Mouse (Mus musculus): Measurements from ENCODE around the gene Fgd5. TPM values are rescaled to one million over a fixed set of nuclear protein-coding genes. Genes with fewer than 3 reads are reported as not detected.

Gene Fgd5
- polyA plus RNA-seq, 1 experiment from 2014 or later = 5.1 TPM

- H3K4me3 ChIP-seq = peak overlapping the region; percentile 65; the same call in 1 of the 2 replicates
- peaks cover 49% of the 10 kb centered on the region for H3K27me3 ChIP-seq (ENCODE audit: low read depth, poor library complexity, severe bottlenecking)
Measured at GRCm38 (mm10) chr6:91980011-91980410, 1.3 kb downstream of the Fgd5 start.

GRCm38 (mm10) chr6:91990101-91990500 lies 11.4 kb downstream of the Fgd5 start:
- H3K4me3 ChIP-seq = no peak overlapping the region
- no peak overlapping the region for H3K27ac ChIP-seq (replicated peaks)
- no peaks in the 10 kb centered on the region for H3K9me3 ChIP-seq (replicated peaks)
- no peaks in the 10 kb centered on the region for H3K27me3 ChIP-seq (ENCODE audit: low read depth, poor library complexity, severe bottlenecking)
- H3K4me1 ChIP-seq = no peaks in the 10 kb centered on the region
- H3K36me3 ChIP-seq = no peaks in the 10 kb centered on the region
- DNase-seq (ENCODE audit: low spot score) = no peak
- WGBS = 91% methylated on average over 8 of the region's 8 CpGs

More at GRCm38 (mm10) chr6:91980011-91980410, 1.3 kb downstream of the Fgd5 start:
- no peak for DNase-seq (ENCODE audit: low spot score)
- WGBS = 57% methylated on average over 3 of the region's 3 CpGs
- Histone ChIP-seq H3K27ac (replicated peaks) (no peak overlapping the region), H3K9me3 (replicated peaks) (no peaks in the 10 kb centered on the region), H3K36me3 (no peaks in the 10 kb centered on the region), H3K4me1 (peaks cover 22% of the 10 kb centered on the region)

GRCm38 (mm10) chr6:91992823-91993222 lies 14.1 kb downstream of the Fgd5 start:
- 88% methylated on average over 2 of the region's 2 CpGs for WGBS
- DNase-seq (ENCODE audit: low spot score) = no peak

GRCm38 (mm10) chr6:91993795-91994505 lies 15.3 kb downstream of the Fgd5 start:
- DNase-seq (ENCODE audit: low spot score) = no peak
- WGBS = 80% methylated on average over 8 of the region's 8 CpGs
- no peak overlapping the region for H3K4me3 ChIP-seq
- no peak overlapping the region for H3K27ac ChIP-seq (replicated peaks)
- H3K27me3 ChIP-seq (ENCODE audit: low read depth, poor library complexity, severe bottlenecking) = no peaks in the 10 kb centered on the region
- H3K9me3 ChIP-seq (replicated peaks) = no peaks in the 10 kb centered on the region
- peaks cover 9% of the 10 kb centered on the region for H3K4me1 ChIP-seq
- H3K36me3 ChIP-seq = no peaks in the 10 kb centered on the region

More at GRCm38 (mm10) chr6:91992823-91993222, 14.1 kb downstream of the Fgd5 start:
- Histone ChIP-seq H3K4me3 (no peak overlapping the region), H3K27ac (replicated peaks) (no peak overlapping the region), H3K27me3 (ENCODE audit: low read depth, poor library complexity, severe bottlenecking) (no peaks in the 10 kb centered on the region), H3K36me3 (no peaks in the 10 kb centered on the region), H3K9me3 (replicated peaks) (no peaks in the 10 kb centered on the region), H3K4me1 (peaks cover 9% of the 10 kb centered on the region)

GRCm38 (mm10) chr6:91996072-91996471 lies 17.4 kb downstream of the Fgd5 start:
- 72% methylated on average over 8 of the region's 8 CpGs for WGBS
- no peaks in the 10 kb centered on the region for H3K27me3 ChIP-seq (ENCODE audit: low read depth, poor library complexity, severe bottlenecking)
- no peak overlapping the region for H3K4me3 ChIP-seq
- H3K36me3 ChIP-seq = no peaks in the 10 kb centered on the region
- H3K9me3 ChIP-seq (replicated peaks) = no peaks in the 10 kb centered on the region
- DNase-seq (ENCODE audit: low spot score) = no peak
- H3K27ac ChIP-seq (replicated peaks) = 0 out of 2 replicates have a peak overlapping the region, but pooled peaks have one; percentile 2
- H3K4me1 ChIP-seq = peaks cover 9% of the 10 kb centered on the region

GRCm38 (mm10) chr6:92002558-92003285 lies 24.0 kb downstream of the Fgd5 start:
- WGBS = 86% methylated on average over 1 of the region's 1 CpGs
- Histone ChIP-seq H3K27me3 (ENCODE audit: low read depth, poor library complexity, severe bottlenecking) (no peaks in the 10 kb centered on the region), H3K4me1 (peaks cover 40% of the 10 kb centered on the region), H3K36me3 (no peaks in the 10 kb centered on the region), H3K27ac (replicated peaks) (peak overlapping the region; percentile 72), H3K4me3 (no peak overlapping the region), H3K9me3 (replicated peaks) (no peaks in the 10 kb centered on the region)
- no peak for DNase-seq (ENCODE audit: low spot score)

- DNase-seq (ENCODE audit: low spot score) = no peak
- WGBS = 30% methylated on average over 2 of the region's 2 CpGs
- no peaks in the 10 kb centered on the region for H3K36me3 ChIP-seq
- H3K27ac ChIP-seq (replicated peaks) = peak overlapping the region; percentile 72
- H3K4me1 ChIP-seq = peaks cover 39% of the 10 kb centered on the region
- H3K27me3 ChIP-seq (ENCODE audit: low read depth, poor library complexity, severe bottlenecking) = no peaks in the 10 kb centered on the region
- no peaks in the 10 kb centered on the region for H3K9me3 ChIP-seq (replicated peaks)
- H3K4me3 ChIP-seq = no peak overlapping the region
Measured at GRCm38 (mm10) chr6:92003646-92004045, 25.0 kb downstream of the Fgd5 start.

- WGBS = 31% methylated on average over 6 of the region's 6 CpGs
- H3K27ac ChIP-seq (replicated peaks) = peak overlapping the region; percentile 72
- no peaks in the 10 kb centered on the region for H3K36me3 ChIP-seq
- no peaks in the 10 kb centered on the region for H3K27me3 ChIP-seq (ENCODE audit: low read depth, poor library complexity, severe bottlenecking)
- no peaks in the 10 kb centered on the region for H3K9me3 ChIP-seq (replicated peaks)
- peak; percentile 47 for DNase-seq (ENCODE audit: low spot score)
- H3K4me1 ChIP-seq = peaks cover 45% of the 10 kb centered on the region
- no peak overlapping the region for H3K4me3 ChIP-seq
Measured at GRCm38 (mm10) chr6:92004137-92004805, 25.6 kb downstream of the Fgd5 start.

- Histone ChIP-seq H3K4me1 (peaks cover 50% of the 10 kb centered on the region), H3K36me3 (no peaks in the 10 kb centered on the region), H3K4me3 (no peak overlapping the region), H3K9me3 (replicated peaks) (no peaks in the 10 kb centered on the region), H3K27ac (replicated peaks) (peak overlapping the region; percentile 72), H3K27me3 (ENCODE audit: low read depth, poor library complexity, severe bottlenecking) (no peaks in the 10 kb centered on the region)
- WGBS = 55% methylated on average over 3 of the region's 3 CpGs
- DNase-seq (ENCODE audit: low spot score) = no peak
Measured at GRCm38 (mm10) chr6:92004806-92005205, 26.1 kb downstream of the Fgd5 start.

GRCm38 (mm10) chr6:92010895-92011294 lies 32.2 kb downstream of the Fgd5 start:
- no peaks in the 10 kb centered on the region for H3K36me3 ChIP-seq
- H3K27ac ChIP-seq (replicated peaks) = no peak overlapping the region
- no peaks in the 10 kb centered on the region for H3K9me3 ChIP-seq (replicated peaks)
- no peak for DNase-seq (ENCODE audit: low spot score)
- H3K4me3 ChIP-seq = no peak overlapping the region
- no peaks in the 10 kb centered on the region for H3K27me3 ChIP-seq (ENCODE audit: low read depth, poor library complexity, severe bottlenecking)
- WGBS = 87% methylated on average over 2 of the region's 2 CpGs
- peaks cover 17% of the 10 kb centered on the region for H3K4me1 ChIP-seq

- no peak overlapping the region for H3K4me3 ChIP-seq
- WGBS = 89% methylated on average over 5 of the region's 5 CpGs
- no peak overlapping the region for H3K27ac ChIP-seq (replicated peaks)
- peaks cover 14% of the 10 kb centered on the region for H3K4me1 ChIP-seq
- H3K9me3 ChIP-seq (replicated peaks) = no peaks in the 10 kb centered on the region
- no peaks in the 10 kb centered on the region for H3K27me3 ChIP-seq (ENCODE audit: low read depth, poor library complexity, severe bottlenecking)
- H3K36me3 ChIP-seq = no peaks in the 10 kb centered on the region
- no peak for DNase-seq (ENCODE audit: low spot score)
Measured at GRCm38 (mm10) chr6:92012413-92012812, 33.7 kb downstream of the Fgd5 start.

GRCm38 (mm10) chr6:92013035-92013434 lies 34.4 kb downstream of the Fgd5 start:
- DNase-seq (ENCODE audit: low spot score) = no peak
- H3K4me3 ChIP-seq = no peak overlapping the region
- H3K9me3 ChIP-seq (replicated peaks) = no peaks in the 10 kb centered on the region
- H3K27me3 ChIP-seq (ENCODE audit: low read depth, poor library complexity, severe bottlenecking) = no peaks in the 10 kb centered on the region
- no peaks in the 10 kb centered on the region for H3K36me3 ChIP-seq
- 91% methylated on average over 6 of the region's 6 CpGs for WGBS
- no peak overlapping the region for H3K27ac ChIP-seq (replicated peaks)
- H3K4me1 ChIP-seq = peaks cover 14% of the 10 kb centered on the region
